Mouse (Mus musculus): ENCODE data around the gene Fcho1. TPM values are rescaled to one million over a fixed set of nuclear protein-coding genes. Genes with fewer than 3 reads are reported as not detected.

The Fcho1 gene
- total and polyA plus RNA-seq, 2 experiments from 2014 or later = 89.5 to 114 TPM

GRCm38 (mm10) chr8:71672168-71672735 lies 53.3 kb downstream of the Fcho1 start:
- Histone ChIP-seq H3K9me3 (ENCODE audit: low read length) (no peaks in the 10 kb centered on the region), H3K27ac (ENCODE audit: low read depth, low read length) (peak overlapping the region; percentile 75; the same call in 1 of the 2 replicates), H3K9ac (replicated peaks; ENCODE audit: low read length, poor library complexity, severe bottlenecking) (peak overlapping the region; percentile 79; the same call in 1 of the 2 replicates), H3K4me1 (ENCODE audit: insufficient read depth, low read length) (peaks cover 13% of the 10 kb centered on the region; the same call in 1 of the 2 replicates), H3K4me3 (ENCODE audit: low read depth, low read length) (peak overlapping the region; percentile 73), H3K36me3 (ENCODE audit: insufficient read depth, low read length) (no peaks in the 10 kb centered on the region), H3K27me3 (ENCODE audit: insufficient read depth, low read length) (no peaks in the 10 kb centered on the region), H3K4me2 (ENCODE audit: low read depth, low read length, poor library complexity, severe bottlenecking) (peak overlapping the region; percentile 67)
- ATAC-seq (ENCODE audit: low FRiP score) (no peak), DNase-seq (ENCODE audit: low spot score) (no peak)
- WGBS = 62% methylated on average over 6 of the region's 6 CpGs
- TF ChIP-seq CTCF (IDR thresholded peaks at IDR 0.05) = no peak

GRCm38 (mm10) chr8:71671549-71671965 lies 54.0 kb downstream of the Fcho1 start, which contains the start of gene Unc13a:
Gene Unc13a, minus strand, starts transcription at chr8:71671757.
- under 1% methylated on average over 42 of the region's 42 CpGs for WGBS
- Histone ChIP-seq H3K27ac (ENCODE audit: low read depth, low read length) (peak within 1 kb of the TSS; percentile 75), H3K4me3 (ENCODE audit: low read depth, low read length) (peak within 1 kb of the TSS; percentile 73), H3K4me2 (ENCODE audit: low read depth, low read length, poor library complexity, severe bottlenecking) (peak within 1 kb of the TSS; percentile 67), H3K9me3 (ENCODE audit: low read length) (no peaks in the 10 kb centered on the region), H3K9ac (replicated peaks; ENCODE audit: low read length, poor library complexity, severe bottlenecking) (peak within 1 kb of the TSS; percentile 79), H3K27me3 (ENCODE audit: insufficient read depth, low read length) (no peaks in the 10 kb centered on the region), H3K36me3 (ENCODE audit: insufficient read depth, low read length) (no peaks in the 10 kb centered on the region), H3K4me1 (ENCODE audit: insufficient read depth, low read length) (peaks cover 17% of the 10 kb centered on the region; the same call in 1 of the 2 replicates)
- ATAC-seq (ENCODE audit: low FRiP score) (peak; percentile 76), DNase-seq (ENCODE audit: low spot score) (peak; percentile 94)
- no peak for TF ChIP-seq CTCF (IDR thresholded peaks at IDR 0.05)

- H3K36me3 ChIP-seq (ENCODE audit: insufficient read depth, low read length) = no peaks in the 10 kb centered on the region
- DNase-seq (ENCODE audit: low spot score) (peak; percentile 92), ATAC-seq (ENCODE audit: low FRiP score) (peak; percentile 67)
- TF ChIP-seq CTCF (IDR thresholded peaks at IDR 0.05) = no peak
- 1% methylated on average over 54 of the region's 64 CpGs for WGBS
- peak overlapping the region; percentile 67 for H3K4me2 ChIP-seq (ENCODE audit: low read depth, low read length, poor library complexity, severe bottlenecking)
- H3K4me1 ChIP-seq (ENCODE audit: insufficient read depth, low read length) = peaks cover 17% of the 10 kb centered on the region; the same call in 1 of the 2 replicates
- H3K9me3 ChIP-seq (ENCODE audit: low read length) = no peaks in the 10 kb centered on the region
- H3K4me3 ChIP-seq (ENCODE audit: low read depth, low read length) = peak overlapping the region; percentile 73
- H3K27me3 ChIP-seq (ENCODE audit: insufficient read depth, low read length) = no peaks in the 10 kb centered on the region
- peak overlapping the region; percentile 75 for H3K27ac ChIP-seq (ENCODE audit: low read depth, low read length)
- peak overlapping the region; percentile 79 for H3K9ac ChIP-seq (replicated peaks; ENCODE audit: low read length, poor library complexity, severe bottlenecking)
Measured at GRCm38 (mm10) chr8:71670621-71671548, 54.6 kb downstream of the Fcho1 start.

GRCm38 (mm10) chr8:71670198-71670597 lies 55.3 kb downstream of the Fcho1 start:
- H3K4me2 ChIP-seq (ENCODE audit: low read depth, low read length, poor library complexity, severe bottlenecking) = peak overlapping the region; percentile 67
- H3K27me3 ChIP-seq (ENCODE audit: insufficient read depth, low read length) = no peaks in the 10 kb centered on the region
- ATAC-seq (ENCODE audit: low FRiP score) (peak; percentile 11), DNase-seq (ENCODE audit: low spot score) (no peak)
- H3K9ac ChIP-seq (replicated peaks; ENCODE audit: low read length, poor library complexity, severe bottlenecking) = peak overlapping the region; percentile 79
- H3K4me1 ChIP-seq (ENCODE audit: insufficient read depth, low read length) = peaks cover 17% of the 10 kb centered on the region; the same call in 1 of the 2 replicates
- H3K36me3 ChIP-seq (ENCODE audit: insufficient read depth, low read length) = no peaks in the 10 kb centered on the region
- peak overlapping the region; percentile 73 for H3K4me3 ChIP-seq (ENCODE audit: low read depth, low read length)
- no peaks in the 10 kb centered on the region for H3K9me3 ChIP-seq (ENCODE audit: low read length)
- WGBS = 5% methylated on average over 12 of the region's 12 CpGs
- TF ChIP-seq CTCF (IDR thresholded peaks at IDR 0.05) = no peak
- peak overlapping the region; percentile 75 for H3K27ac ChIP-seq (ENCODE audit: low read depth, low read length)

GRCm38 (mm10) chr8:71668220-71668975 lies 57.1 kb downstream of the Fcho1 start:
- H3K36me3 ChIP-seq (ENCODE audit: insufficient read depth, low read length) = peaks cover 17% of the 10 kb centered on the region
- H3K27ac ChIP-seq (ENCODE audit: low read depth, low read length) = 0 out of 2 replicates have a peak overlapping the region, but pooled peaks have one; percentile 12
- ATAC-seq (ENCODE audit: low FRiP score) (no peak), DNase-seq (ENCODE audit: low spot score) (peak; percentile 37)
- no peaks in the 10 kb centered on the region for H3K27me3 ChIP-seq (ENCODE audit: insufficient read depth, low read length)
- H3K9ac ChIP-seq (replicated peaks; ENCODE audit: low read length, poor library complexity, severe bottlenecking) = peak overlapping the region; percentile 29; the same call in 1 of the 2 replicates
- H3K4me3 ChIP-seq (ENCODE audit: low read depth, low read length) = peak overlapping the region; percentile 1; the same call in 1 of the 2 replicates
- 9% methylated on average over 21 of the region's 21 CpGs for WGBS
- H3K4me1 ChIP-seq (ENCODE audit: insufficient read depth, low read length) = peaks cover 17% of the 10 kb centered on the region; the same call in 1 of the 2 replicates
- peak overlapping the region; percentile 26 for H3K4me2 ChIP-seq (ENCODE audit: low read depth, low read length, poor library complexity, severe bottlenecking)
- no peaks in the 10 kb centered on the region for H3K9me3 ChIP-seq (ENCODE audit: low read length)
- TF ChIP-seq CTCF (IDR thresholded peaks at IDR 0.05) = no peak

Data from midbrain, postnatal 0 days (tissue).